Mouse (Mus musculus): ENCODE data around the gene Mcam.

DNA sequence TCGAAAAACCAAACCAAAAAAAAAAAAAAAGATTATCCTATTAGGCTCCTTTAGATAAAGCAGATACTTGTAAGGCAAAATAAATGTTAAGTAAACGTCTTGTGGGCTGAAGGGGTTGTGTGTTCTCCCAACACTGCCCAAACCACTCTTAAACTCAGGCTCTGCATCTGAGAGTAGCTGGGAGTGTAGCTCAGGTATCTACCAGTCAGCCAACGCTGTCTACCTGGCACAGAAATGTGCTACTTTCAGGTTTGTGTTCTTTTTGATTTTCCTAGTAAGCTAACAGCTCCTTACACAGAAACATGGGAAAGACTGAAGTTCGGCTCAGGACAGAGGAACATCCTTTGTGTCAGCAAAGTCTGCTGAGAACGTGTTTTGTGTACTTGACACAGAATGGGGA lies 2.1 kb upstream of the Mcam start:
- TF ChIP-seq POLR2A (IDR thresholded peaks at IDR 0.05; ENCODE audit: low read depth, low read length) (no peak), CTCF (IDR thresholded peaks at IDR 0.05; ENCODE audit: extremely low read depth, insufficient read depth, insufficient read length, insufficient replicate concordance) (no peak)

Data from spleen, adult 2 months (tissue).